In genomic region chr11:49848080-49848815, GRCm38 (mm10) we compare ENCODE assay signal across 8 mouse cellular contexts. TPM values are rescaled to one million over a fixed set of nuclear protein-coding genes. Genes with fewer than 3 reads are reported as not detected.
DNase-seq lines count a peak whose midpoint lies in the region; ATAC-seq and TF ChIP-seq lines count a peak whose summit lies in the region.

No protein-coding gene starts in this region.

- peaks cover 52% of the 10 kb centered on the region for H3K4me1 ChIP-seq in erythroblast, embryonic 14.5 days (ENCODE audit: control insufficient read depth)
- peaks cover 17% of the 10 kb centered on the region for H3K4me1 ChIP-seq in heart, embryonic 11.5 days (ENCODE audit: control insufficient read depth, insufficient read depth, low read length)
- peaks cover 15% of the 10 kb centered on the region for H3K4me1 ChIP-seq in kidney, embryonic 16.5 days (ENCODE audit: insufficient read depth, low read length)

- DNase-seq in adrenal gland, postnatal 36 days = peak; percentile 28 to 39
- DNase-seq in left cerebral cortex, adult 18-20 months (ENCODE audit: low spot score in 2 of 2) = no peak
- DNase-seq in embryo, embryonic 10 days (ENCODE audit: low spot score) = no peak

- ATAC-seq in erythroblast, adult 5-6 weeks (replicated peaks; ENCODE audit: low FRiP score, poor library complexity, severe bottlenecking) = no peak
- ATAC-seq in heart, embryonic 11.5 days (replicated peaks; ENCODE audit: insufficient number of reproducible peaks, low FRiP score, low TSS enrichment) = no peak
- no peak for ATAC-seq in kidney, embryonic 16.5 days (ENCODE audit: low FRiP score, low TSS enrichment)

- no peak for TF ChIP-seq POLR2A in myocyte (IDR thresholded peaks at IDR 0.05; ENCODE audit: insufficient read length, low read depth)

- H3K27ac ChIP-seq in heart, embryonic 11.5 days (ENCODE audit: low read depth, low read length) = 0 out of 2 replicates have a peak overlapping the region, but pooled peaks have one; percentile 3
- H3K27ac ChIP-seq in kidney, embryonic 16.5 days (ENCODE audit: low read length) = no peak overlapping the region

- WGBS in heart, embryonic 11.5 days (ENCODE audit: insufficient replicate concordance) = 54% methylated on average over 4 of the region's 4 CpGs
- 64% methylated on average over 4 of the region's 4 CpGs for WGBS in kidney, embryonic 16.5 days

- H3K79me2 ChIP-seq in myocyte (ENCODE audit: control insufficient read depth, insufficient read depth) = peaks cover 12% of the 10 kb centered on the region

- no peak overlapping the region for H3ac ChIP-seq in myocyte (ENCODE audit: control insufficient read depth, insufficient read length)

- no peaks in the 10 kb centered on the region for H3K27me3 ChIP-seq in erythroblast, embryonic 14.5 days (ENCODE audit: control insufficient read depth)
- no peaks in the 10 kb centered on the region for H3K27me3 ChIP-seq in heart, embryonic 11.5 days (ENCODE audit: control insufficient read depth, insufficient read depth, low read length)
- no peaks in the 10 kb centered on the region for H3K27me3 ChIP-seq in kidney, embryonic 16.5 days (ENCODE audit: insufficient read depth, low read length)
- H3K27me3 ChIP-seq in myocyte (ENCODE audit: control insufficient read depth, insufficient read depth, insufficient read length) = no peaks in the 10 kb centered on the region

- H3K4me2 ChIP-seq in heart, embryonic 11.5 days = peak overlapping the region; percentile 77
- peak overlapping the region; percentile 87; the same call in 1 of the 2 replicates for H3K4me2 ChIP-seq in kidney, embryonic 16.5 days (replicated peaks; ENCODE audit: low read depth, low read length)
- H3K4me2 ChIP-seq in myocyte (ENCODE audit: low read depth) = peak overlapping the region; percentile 93

- H3K9me3 ChIP-seq in erythroblast, embryonic 14.5 days (ENCODE audit: control insufficient read depth, low read length) = no peaks in the 10 kb centered on the region
- H3K9me3 ChIP-seq in heart, embryonic 11.5 days (replicated peaks; ENCODE audit: control insufficient read depth, low read length) = no peaks in the 10 kb centered on the region
- no peaks in the 10 kb centered on the region for H3K9me3 ChIP-seq in kidney, embryonic 16.5 days (ENCODE audit: low read length)

- peak overlapping the region; percentile 85 for H3K4me3 ChIP-seq in erythroblast, embryonic 14.5 days (replicated peaks)
- H3K4me3 ChIP-seq in heart, embryonic 11.5 days (ENCODE audit: low read depth, low read length) = no peak overlapping the region
- no peak overlapping the region for H3K4me3 ChIP-seq in kidney, embryonic 16.5 days (ENCODE audit: low read length)
- peak overlapping the region; percentile 39 for H3K4me3 ChIP-seq in myocyte

- H3K9ac ChIP-seq in heart, embryonic 11.5 days (ENCODE audit: low read depth, low read length) = 0 out of 2 replicates have a peak overlapping the region, but pooled peaks have one; percentile 0
- H3K9ac ChIP-seq in kidney, embryonic 16.5 days (replicated peaks; ENCODE audit: low read length) = peak overlapping the region; percentile 42; the same call in 1 of the 2 replicates

- peaks cover 22% of the 10 kb centered on the region for H3K36me3 ChIP-seq in erythroblast, embryonic 14.5 days (ENCODE audit: control insufficient read depth)
- 0 out of 2 replicates have a peak, but pooled peaks cover 2% of the 10 kb centered on the region for H3K36me3 ChIP-seq in heart, embryonic 11.5 days (ENCODE audit: control insufficient read depth, insufficient read depth, low read length)
- peaks cover 5% of the 10 kb centered on the region; the same call in 1 of the 2 replicates for H3K36me3 ChIP-seq in kidney, embryonic 16.5 days (ENCODE audit: insufficient read depth, low read length)
- H3K36me3 ChIP-seq in myocyte (ENCODE audit: control insufficient read depth, insufficient read depth) = no peaks in the 10 kb centered on the region

TF ChIP-seq in myocyte, 11 proteins besides CTCF, POLR2A, EP300 and RAD21:
- no peak for TF ChIP-seq MYOG (IDR thresholded peaks at IDR 0.05; ENCODE audit: control insufficient read depth in 1 of 3, insufficient read depth in 1 of 3, insufficient read length in 2 of 3, low read depth in 2 of 3)
- TF ChIP-seq CEBPB (IDR thresholded peaks at IDR 0.05; ENCODE audit: insufficient read depth, poor library complexity, severe bottlenecking) = no peak
- no peak for TF ChIP-seq MYOD1 (IDR thresholded peaks at IDR 0.05; ENCODE audit: control insufficient read depth in 1 of 3, insufficient read length in 2 of 3, low read depth in 2 of 3)
- TF ChIP-seq E2F4 (IDR thresholded peaks at IDR 0.05; ENCODE audit: insufficient read depth) = no peak
- no peak for TF ChIP-seq SRF (IDR thresholded peaks at IDR 0.05; ENCODE audit: control insufficient read depth, insufficient read length, low read depth)
- no peak for TF ChIP-seq POLR2AphosphoS2 (IDR thresholded peaks at IDR 0.05; ENCODE audit: insufficient read length, low read depth)
- no peak for TF ChIP-seq TCF12 (IDR thresholded peaks at IDR 0.05; ENCODE audit: insufficient read depth, poor library complexity, severe bottlenecking)
- TF ChIP-seq REST (IDR thresholded peaks at IDR 0.05; ENCODE audit: insufficient read depth, insufficient read length) = no peak
- no peak for TF ChIP-seq USF1 (IDR thresholded peaks at IDR 0.05; ENCODE audit: low read depth)
- TF ChIP-seq TCF3 (IDR thresholded peaks at IDR 0.05; ENCODE audit: insufficient read length, low read depth) = no peak
- no peak for TF ChIP-seq MAX (IDR thresholded peaks at IDR 0.05; ENCODE audit: low read depth)

RNA-seq across cellular contexts. Expression of gene Mapk9, which starts 1.7 kb away (rescaled TPM):
- polyA plus RNA-seq in erythroblast, embryonic 14.5 days (2012) = 0.44 and 0.63 TPM in 2 replicates
- 9.2 and 16.3 TPM in 2 replicates for total RNA-seq in erythroblast, adult 5-6 weeks (2015; ENCODE audit: low replicate concordance)
- 9.5 and 9.9 TPM in 2 replicates for total RNA-seq in erythroblast, adult 5-6 weeks (2017; ENCODE audit: low replicate concordance)
- 10 to 100 TPM; 56.3 to 67.4 TPM for total RNA-seq in adrenal gland, postnatal 36 days (2021)
- 35.8 and 40.8 TPM in 2 replicates for polyA plus RNA-seq in heart, embryonic 11.5 days (2014; fragmentation: Nextera tagmentation; extraction: Ambion mirVana)
- polyA plus RNA-seq in kidney, embryonic 16.5 days (2015; fragmentation: Nextera tagmentation; extraction: Ambion mirVana) = 33.5 and 34.2 TPM in 2 replicates
- 21.5 TPM for polyA plus RNA-seq in myocyte (2012; fragmentation: generic; extraction: Trizol)
- total RNA-seq in left cerebral cortex, adult 18-20 months (2021) = 100 to 1,000 TPM; 224 to 229 TPM

RNA-seq across cellular contexts. Expression of gene Rasgef1c, which starts 53.4 kb away (rescaled TPM):
- polyA plus RNA-seq in erythroblast, embryonic 14.5 days (2012) = not detected in 2 replicates
- 1.0 TPM in 1 of 2 replicates, not detected in the other for total RNA-seq in erythroblast, adult 5-6 weeks (2015; ENCODE audit: low replicate concordance)
- 0.94 TPM in 1 of 2 replicates, not detected in the other for total RNA-seq in erythroblast, adult 5-6 weeks (2017; ENCODE audit: low replicate concordance)
- under 1 TPM; 0.70 to 0.72 TPM for total RNA-seq in adrenal gland, postnatal 36 days (2021)
- polyA plus RNA-seq in heart, embryonic 11.5 days (2014; fragmentation: Nextera tagmentation; extraction: Ambion mirVana) = 0.13 and 0.45 TPM in 2 replicates
- polyA plus RNA-seq in kidney, embryonic 16.5 days (2015; fragmentation: Nextera tagmentation; extraction: Ambion mirVana) = 0.23 and 0.30 TPM in 2 replicates
- not detected for polyA plus RNA-seq in myocyte (2012; fragmentation: generic; extraction: Trizol)
- total RNA-seq in left cerebral cortex, adult 18-20 months (2021) = 10 to 100 TPM; 33.1 to 40.5 TPM

RNA-seq across cellular contexts. Expression of gene Gfpt2, which starts 54.3 kb away (rescaled TPM):
- not detected in 2 replicates for polyA plus RNA-seq in erythroblast, embryonic 14.5 days (2012)
- not detected in 2 replicates for total RNA-seq in erythroblast, adult 5-6 weeks (2015; ENCODE audit: low replicate concordance)
- total RNA-seq in erythroblast, adult 5-6 weeks (2017; ENCODE audit: low replicate concordance) = 0.17 TPM in 1 of 2 replicates, not detected in the other
- 10 to 100 TPM in 1 of 2 experiments, 1 to 10 TPM in 1; 5.7 to 12.0 TPM for total RNA-seq in adrenal gland, postnatal 36 days (2021)
- 13.9 and 18.4 TPM in 2 replicates for polyA plus RNA-seq in heart, embryonic 11.5 days (2014; fragmentation: Nextera tagmentation; extraction: Ambion mirVana)
- polyA plus RNA-seq in kidney, embryonic 16.5 days (2015; fragmentation: Nextera tagmentation; extraction: Ambion mirVana) = 13.2 and 13.5 TPM in 2 replicates
- 0.52 TPM for polyA plus RNA-seq in myocyte (2012; fragmentation: generic; extraction: Trizol)
- 1 to 10 TPM; 5.0 to 6.7 TPM for total RNA-seq in left cerebral cortex, adult 18-20 months (2021)

Comparison
In these comparisons a context has a peak if more than half of its experiments do, and no peak if none do; other contexts are left out.
1. H3K4me3 ChIP-seq: peak in erythroblast, embryonic 14.5 days (single experiment) and myocyte (single experiment); none in heart, embryonic 11.5 days (single experiment) and kidney, embryonic 16.5 days (single experiment).
2. DNase-seq: peak in adrenal gland, postnatal 36 days (2 of 2); none in left cerebral cortex, adult 18-20 months (0 of 2) and embryo, embryonic 10 days (single experiment).
3. RNA of gene Mapk9, which starts 1.7 kb away (polyA plus RNA-seq): 35.8 to 40.8 TPM in heart, embryonic 11.5 days, 33.5 to 34.2 TPM in kidney, embryonic 16.5 days and 21.5 TPM in myocyte (single experiment); 0.44 to 0.63 TPM in erythroblast, embryonic 14.5 days; every median in the first group is over 10 times any median in the second.
4. Peak in every context shown above with its lines, with median percentiles within 50 percentile points of each other: H3K4me2 ChIP-seq.